Mouse (Mus musculus) urinary bladder, adult 18-20 months (tissue): Measurements from ENCODE around the gene Mmp19.
"Not testable (repeated sequence)": the region's sequence is repeated elsewhere in the genome, so short reads cannot be mapped to it uniquely, and the experiment has no call there.

Experiments
- DNase-seq, 2 experiments: peaks; one replicate each; pipeline ENCODE4 v3.0.0; 2022; ENCODE audit warnings: low spot score in 2 of 2, mixed read lengths in 2 of 2

Gene Mmp19

GRCm38 (mm10) chr10:128801981-128802495, 11.3 kb downstream of the Mmp19 start:
- DNase-seq = no peak

GRCm38 (mm10) chr10:128802956-128803355, 12.2 kb downstream of the Mmp19 start:
- DNase-seq = no peak

GRCm38 (mm10) chr10:128803361-128803760, 12.7 kb downstream of the Mmp19 start:
- DNase-seq = no peak

GRCm38 (mm10) chr10:128803771-128804270, 13.1 kb downstream of the Mmp19 start, which contains the start of gene Dnajc14:
Gene Dnajc14 (plus strand): TSS chr10:128804062.
- peak; percentile 44 to 57 for DNase-seq

GRCm38 (mm10) chr10:128804271-128805091, 13.8 kb downstream of the Mmp19 start, which contains the start of gene Tmem198b:
Gene Tmem198b (minus strand): TSS chr10:128804370.
- DNase-seq = peak; percentile 41 to 53

- peak; percentile 91 to 94 for DNase-seq
Measured at GRCm38 (mm10) chr10:128805092-128806000, 14.6 kb downstream of the Mmp19 start.

GRCm38 (mm10) chr10:128806086-128806485, 15.4 kb downstream of the Mmp19 start:
- no peak for DNase-seq

GRCm38 (mm10) chr10:128807018-128807417, 16.3 kb downstream of the Mmp19 start:
- DNase-seq = no peak

- no peak for DNase-seq
Measured at GRCm38 (mm10) chr10:128817033-128817432, 26.3 kb downstream of the Mmp19 start, which contains the start of gene Sarnp. Gene Sarnp (plus strand): TSS chr10:128817333.

GRCm38 (mm10) chr10:128820217-128820616, 29.5 kb downstream of the Mmp19 start:
- DNase-seq = no peak

- peak; percentile 97 to 99 for DNase-seq
Measured at GRCm38 (mm10) chr10:128821358-128822056, 30.8 kb downstream of the Mmp19 start, which contains the start of gene Ormdl2. Gene Ormdl2 (minus strand): TSS chr10:128821645.

GRCm38 (mm10) chr10:128822135-128822534, 31.4 kb downstream of the Mmp19 start:
- no peak for DNase-seq

- DNase-seq = not testable (repeated sequence)
Measured at GRCm38 (mm10) chr10:128823087-128823486, 32.4 kb downstream of the Mmp19 start.

- DNase-seq = no peak
Measured at GRCm38 (mm10) chr10:128823821-128824220, 33.1 kb downstream of the Mmp19 start.

- DNase-seq = no peak
Measured at GRCm38 (mm10) chr10:128837400-128837799, 46.7 kb downstream of the Mmp19 start.

- DNase-seq = no peak
Measured at GRCm38 (mm10) chr10:128839434-128839833, 48.7 kb downstream of the Mmp19 start.

- DNase-seq = no peak
Measured at GRCm38 (mm10) chr10:128840612-128841011, 49.9 kb downstream of the Mmp19 start.

- no peak for DNase-seq
Measured at GRCm38 (mm10) chr10:128843260-128843659, 52.5 kb downstream of the Mmp19 start.

- DNase-seq = no peak
Measured at GRCm38 (mm10) chr10:128845516-128845915, 54.8 kb downstream of the Mmp19 start.

GRCm38 (mm10) chr10:128846664-128847063, 56.0 kb downstream of the Mmp19 start:
- DNase-seq = no peak

GRCm38 (mm10) chr10:128848426-128848825, 57.7 kb downstream of the Mmp19 start:
- DNase-seq = no peak
